Mouse (Mus musculus) thymus, postnatal 36 days (tissue): ENCODE data around the gene Ankrd13a.

Source experiments
- DNase-seq, 2 experiments: peaks; one replicate each; pipeline ENCODE4 v3.0.0; 2022; ENCODE audit warnings: mixed read lengths in 2 of 2

The Ankrd13a gene

DNA sequence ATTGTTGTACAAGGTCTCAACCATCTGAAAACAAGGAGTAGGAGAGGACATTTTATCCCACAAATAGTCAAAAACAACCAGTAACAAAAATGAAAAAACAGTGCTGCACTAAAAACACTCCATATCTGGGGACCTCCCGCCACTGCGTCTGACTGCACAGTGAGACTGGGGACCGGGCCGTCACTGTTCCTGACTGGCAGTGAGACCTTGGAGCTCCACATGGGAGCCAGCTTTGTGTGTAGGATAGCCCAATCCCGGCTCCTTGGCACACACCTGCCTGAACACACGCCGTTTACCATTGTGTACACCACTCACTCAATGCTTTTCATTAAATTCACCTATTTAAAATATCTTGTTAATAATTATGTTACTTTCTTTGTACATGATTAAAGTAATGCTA, 7.3 kb upstream of the Ankrd13a start:
- DNase-seq, result no peak

DNA sequence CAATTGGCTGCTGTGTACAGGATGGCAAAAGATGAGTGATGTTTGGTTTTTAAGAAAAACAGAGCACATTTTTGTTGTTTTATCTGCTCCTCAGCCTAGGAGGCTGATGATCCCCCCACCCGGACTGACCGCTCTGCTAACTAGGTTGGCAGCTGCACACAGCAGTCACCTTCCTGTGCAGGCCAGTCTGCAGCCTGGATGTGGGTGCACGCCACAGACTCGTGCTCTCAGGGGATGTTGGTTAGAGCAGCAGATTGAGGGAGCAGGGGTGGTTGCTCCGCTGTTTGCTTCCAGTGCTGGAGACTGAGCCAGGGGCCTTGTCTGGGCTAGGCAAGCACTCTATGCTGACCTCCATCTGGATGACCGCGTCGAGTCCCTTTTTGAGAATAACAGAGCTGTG, 4.7 kb upstream of the Ankrd13a start:
- peak; percentile 45 to 63 for DNase-seq

DNA sequence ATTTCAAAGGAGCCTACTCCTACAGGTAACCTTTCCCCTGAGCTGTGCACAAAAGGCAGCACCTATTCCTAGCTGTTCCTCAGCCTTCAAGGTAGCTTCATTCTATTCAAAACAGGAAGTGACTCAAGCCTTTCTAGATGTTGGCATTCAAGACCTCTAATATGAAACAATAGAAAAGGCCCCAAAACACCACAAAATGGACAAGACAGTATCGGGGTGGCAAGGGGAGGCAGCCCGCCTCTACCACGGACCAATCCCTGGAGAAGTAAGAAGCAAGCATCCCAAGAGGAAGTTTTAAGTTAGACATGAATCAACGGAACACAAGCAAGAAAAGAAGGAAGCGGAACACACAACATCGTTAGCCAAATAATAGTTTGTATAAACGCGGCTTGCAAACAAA, 2.7 kb upstream of the Ankrd13a start:
- no peak for DNase-seq

DNA sequence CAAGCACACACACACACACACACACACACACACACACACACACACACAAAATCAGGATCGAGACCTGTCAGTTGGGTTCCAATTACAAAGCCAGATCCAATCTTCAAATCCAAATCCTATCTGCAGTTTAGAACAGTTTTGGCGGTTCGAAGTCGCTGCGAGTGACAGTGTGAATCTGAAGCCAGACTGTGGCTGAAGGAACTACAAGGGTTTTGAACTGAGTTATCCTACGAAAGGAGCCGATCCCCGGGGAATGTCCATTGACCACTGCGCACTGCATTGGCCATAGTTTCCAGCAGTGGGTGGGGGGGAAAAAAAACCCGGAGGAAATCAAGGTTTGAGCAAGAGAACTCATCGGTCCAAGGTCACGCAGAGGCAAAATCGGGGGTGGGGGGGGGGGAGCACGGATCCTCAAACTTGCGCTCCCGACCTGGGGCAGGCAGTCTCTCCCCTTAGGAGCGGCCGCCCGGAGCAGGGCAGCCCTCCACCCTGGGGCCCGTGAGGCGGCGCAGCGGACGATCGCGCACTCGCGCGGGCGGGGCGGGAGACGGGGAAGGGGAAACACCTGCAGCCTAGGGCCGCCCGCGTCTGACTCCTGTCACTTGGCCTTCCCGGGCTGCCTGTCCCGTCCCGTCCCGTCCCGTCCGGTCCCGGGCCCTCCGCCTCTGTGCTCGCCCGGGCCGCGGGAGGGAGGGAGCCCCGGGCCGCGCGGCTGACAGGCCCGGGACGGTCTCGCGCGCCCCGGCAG, 1.8 kb upstream of the Ankrd13a start:
- peak; percentile 83 to 89 for DNase-seq

DNA sequence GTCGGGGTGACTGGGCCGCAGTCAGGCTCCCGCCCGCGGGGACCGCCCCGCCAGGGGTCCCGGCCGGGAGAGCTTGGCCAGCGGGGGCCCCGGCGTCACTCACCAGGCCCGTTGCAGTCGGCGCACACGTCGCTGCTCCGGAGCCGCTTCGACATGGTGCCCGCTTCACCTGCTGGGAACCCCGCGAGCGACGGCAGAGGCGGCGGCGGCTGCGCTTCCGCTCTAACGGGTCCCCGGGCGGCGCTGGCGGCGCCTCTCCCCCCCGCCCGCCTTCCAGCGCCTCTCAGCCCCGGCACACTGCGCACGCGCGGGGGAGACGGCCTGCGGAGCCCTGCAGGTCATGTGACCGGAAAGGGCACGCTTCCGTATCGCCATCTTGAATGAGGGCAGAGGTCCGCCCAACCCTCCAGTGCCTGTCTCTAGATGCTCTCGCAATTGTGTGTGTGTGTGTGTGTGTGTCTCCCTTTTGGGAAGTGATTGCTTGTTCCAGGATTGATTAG, 1.2 kb upstream of the Ankrd13a start:
- peak; percentile 97 to 99 for DNase-seq

DNA sequence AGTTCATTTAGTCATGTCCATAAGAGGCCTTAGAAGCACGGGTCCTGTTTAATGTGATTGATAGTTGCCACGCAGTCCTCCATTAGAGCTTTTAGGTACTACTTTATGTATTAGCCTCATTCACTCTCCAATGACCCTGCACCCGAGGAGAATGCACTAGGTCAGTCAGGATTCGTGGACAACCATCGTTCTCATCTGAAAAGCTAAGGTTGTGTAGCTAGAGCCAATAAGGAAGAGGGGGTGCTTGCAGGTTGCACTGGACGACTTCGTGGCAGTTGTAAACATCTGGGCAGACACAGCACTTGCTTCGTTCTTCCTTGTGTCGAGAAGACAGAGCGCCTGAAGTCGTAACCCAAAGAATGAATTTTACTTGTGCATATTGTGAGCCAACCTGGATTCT, 697 bp upstream of the Ankrd13a start:
- DNase-seq, result peak; percentile 51 to 54

DNA sequence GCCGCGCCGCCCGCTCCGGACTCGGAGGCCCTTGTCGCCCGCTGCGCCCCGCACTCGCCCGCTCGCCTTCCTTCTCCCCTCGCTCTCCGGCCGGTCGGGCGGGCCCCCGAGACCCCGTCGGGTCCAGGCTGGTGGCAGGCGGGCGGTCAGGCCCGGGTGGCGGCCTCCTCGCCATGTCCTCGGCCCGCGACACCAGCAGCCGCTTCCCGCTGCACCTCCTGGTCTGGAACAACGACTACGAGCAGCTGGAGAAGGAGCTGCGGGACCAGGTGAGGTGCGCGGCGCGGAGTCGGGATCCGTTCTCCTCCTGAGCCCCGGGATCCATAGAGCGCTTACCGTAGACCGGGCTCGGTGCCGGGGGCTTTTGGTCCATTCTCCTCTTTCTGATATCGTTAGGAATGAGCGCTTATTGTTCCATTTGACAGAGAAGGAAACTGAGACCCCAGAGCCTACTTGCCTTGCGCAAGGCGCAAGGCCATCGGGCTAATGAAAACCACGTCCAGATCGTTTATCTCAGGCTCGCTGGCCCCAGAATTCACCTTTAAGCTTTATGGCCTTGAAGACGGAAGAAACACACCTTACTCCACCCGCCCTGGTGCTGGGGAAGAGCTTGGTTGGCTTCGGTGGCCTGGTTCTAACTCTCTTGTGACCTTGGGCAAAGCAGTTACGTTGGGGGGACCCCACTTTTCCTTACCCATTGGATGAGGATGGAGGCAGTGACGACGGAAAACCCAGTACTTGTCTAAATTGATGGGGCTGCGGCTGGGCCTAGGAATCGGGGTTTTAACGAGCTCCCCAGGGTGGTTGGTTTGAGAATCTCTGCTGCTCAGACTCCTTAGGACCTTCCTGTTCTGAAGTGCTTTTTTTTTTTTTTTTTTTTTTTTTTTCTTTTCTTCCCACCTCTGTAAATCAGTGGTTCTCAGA, 841 bp downstream of the Ankrd13a start, which contains the start of gene Git2:
TSS of gene Git2 (minus strand) at position 462 of the 924 bp plus-strand sequence.
- peak; percentile 24 to 36 for DNase-seq

DNA sequence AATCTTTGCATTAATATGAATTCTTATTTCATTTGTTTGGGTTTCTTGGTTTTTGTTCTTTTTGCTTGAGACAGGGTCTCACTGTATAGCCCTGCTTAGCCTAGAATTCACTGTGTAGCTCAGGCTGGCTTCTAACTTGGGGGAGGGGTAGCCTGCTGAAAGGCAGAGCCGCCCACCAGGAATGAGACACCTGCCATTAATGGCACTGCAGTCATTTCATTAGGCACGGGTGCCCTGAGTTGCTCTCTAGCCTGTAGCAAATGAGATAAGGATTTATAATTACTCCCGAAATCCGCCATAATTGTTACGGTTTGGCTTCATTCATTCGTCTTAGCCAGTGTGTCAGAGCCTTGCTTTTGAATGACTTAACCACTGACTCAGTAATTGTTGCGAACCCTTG, 1.7 kb downstream of the Ankrd13a start:
- DNase-seq, result no peak

DNA sequence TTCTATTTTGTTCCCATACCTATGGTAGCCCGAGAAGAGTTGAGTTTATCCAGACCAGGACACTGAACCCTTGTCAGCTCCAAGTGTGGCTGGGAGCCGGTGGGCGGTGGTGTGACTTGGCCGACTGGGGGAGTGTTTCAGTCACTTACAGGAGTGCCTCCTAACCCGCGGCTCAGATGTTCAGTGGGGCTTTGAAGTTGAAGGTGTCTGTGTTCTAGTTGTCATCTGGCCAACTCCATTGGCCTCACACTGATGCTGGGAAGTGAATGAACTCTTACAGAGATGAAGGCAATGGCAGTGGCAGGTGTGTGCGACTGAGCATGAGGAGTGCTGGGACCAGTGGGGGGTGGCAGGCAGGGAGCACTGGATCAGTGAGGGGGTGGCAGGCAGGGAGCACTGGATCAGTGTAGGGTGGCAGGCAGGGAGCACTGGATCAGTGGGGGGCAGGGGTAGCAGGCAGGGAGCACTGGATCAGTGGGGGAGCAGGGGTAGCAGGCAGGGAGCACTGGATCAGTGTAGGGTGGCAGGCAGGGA, 5.5 kb downstream of the Ankrd13a start:
- peak; percentile 34 to 43 for DNase-seq

DNA sequence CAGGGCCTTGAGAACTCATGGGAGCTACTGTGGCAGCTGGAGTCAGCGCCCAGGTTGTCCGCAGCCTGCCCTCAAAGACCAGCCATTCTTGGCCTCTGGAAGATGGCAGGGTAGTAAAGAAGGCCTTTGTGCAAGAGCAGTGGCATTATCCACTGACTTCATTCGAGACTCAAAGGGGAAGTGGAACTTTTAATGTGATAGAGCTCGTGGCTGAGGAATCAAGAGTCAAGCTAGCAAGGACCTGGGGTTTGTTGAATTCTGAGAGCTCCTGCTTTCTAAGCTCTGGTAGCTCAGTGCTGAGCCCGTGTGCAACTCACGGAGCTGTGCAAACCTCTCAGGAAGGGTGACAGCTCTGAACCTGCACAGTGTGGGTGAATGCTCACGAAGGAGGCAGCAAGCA, 6.4 kb downstream of the Ankrd13a start:
- no peak for DNase-seq

DNA sequence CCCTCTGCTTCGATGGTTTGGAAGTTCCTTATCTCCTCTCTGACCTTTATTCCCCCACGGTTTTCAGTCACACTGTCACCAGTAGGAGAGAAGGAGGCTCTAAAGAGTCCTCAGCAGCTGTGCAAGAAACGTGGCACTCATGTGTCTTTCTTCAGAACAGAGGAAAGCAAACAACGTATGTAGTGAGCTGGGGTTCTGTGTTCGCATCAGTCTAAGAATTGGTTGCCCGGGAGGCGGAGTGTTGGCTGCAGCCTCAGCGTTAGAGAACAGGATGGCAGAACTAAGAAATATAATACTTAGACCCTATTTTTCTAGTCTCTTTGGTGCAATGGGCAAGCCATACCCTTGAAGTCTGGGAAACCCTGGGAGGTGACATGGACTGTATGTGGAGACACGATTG, 8.5 kb downstream of the Ankrd13a start:
- DNase-seq, result peak in 1 of 2 experiments; percentile 25

DNA sequence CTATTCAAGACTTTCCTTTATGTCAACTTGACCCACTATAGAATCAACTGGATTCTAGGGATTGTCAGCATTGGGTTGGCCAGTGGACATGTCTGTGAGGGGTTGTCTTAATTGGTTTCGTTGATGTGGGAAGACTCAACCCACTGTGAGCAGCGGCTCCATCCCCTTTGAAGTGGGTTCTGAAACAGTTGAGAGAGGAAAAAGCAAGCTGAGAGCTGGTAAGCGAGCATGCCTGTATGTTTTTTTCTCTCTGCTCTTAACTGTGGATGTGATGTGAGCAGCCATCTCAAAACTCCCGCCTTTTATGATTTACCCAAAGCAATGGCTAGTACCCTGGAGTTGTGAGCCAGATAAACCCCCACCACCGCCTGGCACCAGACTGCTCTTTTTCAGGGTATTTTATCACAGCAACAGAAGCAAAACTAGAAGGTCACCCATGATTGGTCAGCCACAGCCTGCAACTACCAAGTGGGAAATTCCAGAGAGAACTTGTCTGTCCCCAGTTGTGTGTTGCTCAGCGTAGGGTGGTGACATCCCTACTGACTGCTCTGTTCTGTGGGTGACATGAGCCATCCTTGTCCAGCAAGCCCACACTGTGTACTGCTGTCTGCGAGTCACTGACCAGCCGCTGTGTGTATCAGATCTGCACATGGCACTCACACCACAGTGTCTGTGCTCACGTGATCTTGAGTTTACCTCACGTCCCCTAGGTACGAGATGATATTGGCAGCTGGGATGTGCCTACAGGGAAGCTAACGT, 9.1 kb downstream of the Ankrd13a start:
- DNase-seq, result peak; percentile 52 to 62

DNA sequence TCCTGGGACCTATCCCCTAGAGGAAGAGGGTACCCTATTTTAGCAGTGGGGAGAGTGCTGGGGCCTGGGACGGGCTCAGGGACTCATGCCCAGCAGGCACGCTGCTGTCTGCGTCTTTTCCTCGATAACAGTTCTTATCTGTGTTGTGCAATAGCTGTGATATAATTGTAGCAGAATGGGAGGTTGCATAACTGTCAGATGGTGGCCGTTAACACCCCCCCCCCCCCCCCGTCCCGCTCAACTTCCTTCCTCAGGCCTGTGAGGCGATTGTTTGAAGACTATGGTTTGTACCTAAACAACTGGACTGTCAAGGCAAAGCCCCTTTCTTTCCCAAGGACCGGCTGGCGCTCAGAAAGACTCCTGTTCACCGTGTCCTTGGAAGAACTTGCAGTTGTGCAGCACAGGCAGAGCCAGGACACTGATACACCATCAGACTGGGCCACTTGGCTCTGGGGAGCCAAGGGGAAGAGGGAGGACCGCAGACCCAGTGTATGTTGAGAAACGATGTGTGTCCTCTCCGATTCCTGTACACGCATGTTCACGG, 10.2 kb downstream of the Ankrd13a start:
- no peak for DNase-seq

DNA sequence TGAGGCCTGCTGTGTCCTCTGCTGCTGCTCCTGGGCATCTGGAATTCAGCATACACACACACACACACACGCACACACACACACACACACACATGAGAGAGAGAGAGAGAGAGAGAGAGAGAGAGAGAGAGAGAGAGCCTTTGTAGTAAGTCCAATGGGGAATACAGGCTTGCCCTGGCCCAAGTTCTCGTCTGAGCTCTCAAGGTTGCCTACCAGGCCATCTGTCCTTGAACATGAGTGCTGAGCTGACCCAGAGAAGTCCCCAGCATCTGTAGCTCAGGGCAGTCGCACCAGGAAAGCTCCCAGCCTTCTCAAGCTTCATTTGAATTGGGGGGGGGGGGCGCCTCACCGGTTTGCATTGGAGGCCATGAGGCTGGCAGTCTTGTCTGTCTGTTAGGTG, 10.7 kb downstream of the Ankrd13a start:
- no peak for DNase-seq

DNA sequence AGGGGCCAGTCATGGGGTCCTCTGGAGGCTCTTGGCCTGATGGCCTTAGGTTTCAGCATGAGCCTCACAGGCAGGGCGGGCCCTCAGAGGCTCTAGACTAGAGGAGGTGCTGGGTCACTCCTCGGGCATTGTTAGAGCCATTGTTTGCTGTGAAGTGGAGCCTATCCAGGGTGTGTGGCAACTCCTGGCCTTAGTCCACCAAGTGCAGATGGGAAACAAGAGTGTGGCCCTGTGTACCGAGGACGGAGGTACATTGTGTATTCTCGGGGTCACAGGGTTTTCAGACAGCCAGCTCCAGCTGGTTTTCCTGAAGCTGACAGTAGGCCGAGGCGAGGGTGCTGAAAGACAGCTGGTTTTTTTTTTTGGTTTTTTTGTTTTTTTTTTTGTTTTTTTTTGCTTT, 18.8 kb downstream of the Ankrd13a start:
- no peak for DNase-seq

DNA sequence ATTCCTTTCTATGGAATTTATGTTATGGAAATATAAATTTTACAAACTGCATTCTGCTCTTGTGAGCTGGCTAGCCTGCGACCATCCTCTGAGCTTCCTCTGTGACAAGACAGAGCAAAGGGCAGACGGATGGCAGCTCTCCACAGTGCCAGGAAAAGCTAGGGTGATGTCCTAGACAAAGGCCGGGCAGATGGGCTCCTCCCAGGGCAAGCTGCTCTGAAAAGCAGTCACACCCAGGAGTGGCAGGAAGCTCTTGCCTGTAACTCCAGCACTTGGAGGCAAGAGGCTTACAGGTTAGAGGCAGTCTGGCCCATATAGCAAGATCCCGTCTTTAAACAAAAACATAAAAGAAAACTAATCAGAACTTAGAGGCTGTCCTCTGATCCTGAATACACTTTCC, 20.1 kb downstream of the Ankrd13a start:
- no peak for DNase-seq

DNA sequence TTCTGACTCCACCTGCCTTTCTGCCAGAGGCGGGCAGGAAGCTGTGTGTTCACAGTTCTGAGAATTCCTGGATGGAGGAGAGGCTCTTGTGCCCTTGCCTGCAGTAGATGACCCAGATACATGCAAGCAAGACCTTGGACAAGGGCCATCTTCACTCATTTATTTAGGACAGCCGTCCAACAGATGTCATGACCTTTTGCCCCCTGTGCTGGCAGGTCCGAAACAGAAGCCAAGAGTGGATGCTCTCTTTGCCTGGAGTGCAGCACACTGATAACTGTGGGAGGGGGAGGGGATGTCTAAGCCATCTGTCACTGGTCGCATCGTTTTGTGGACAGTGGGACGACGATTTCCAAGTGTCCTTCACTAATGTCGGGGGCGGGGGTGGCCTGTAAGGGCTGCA, 20.8 kb downstream of the Ankrd13a start:
- DNase-seq, result no peak

DNA sequence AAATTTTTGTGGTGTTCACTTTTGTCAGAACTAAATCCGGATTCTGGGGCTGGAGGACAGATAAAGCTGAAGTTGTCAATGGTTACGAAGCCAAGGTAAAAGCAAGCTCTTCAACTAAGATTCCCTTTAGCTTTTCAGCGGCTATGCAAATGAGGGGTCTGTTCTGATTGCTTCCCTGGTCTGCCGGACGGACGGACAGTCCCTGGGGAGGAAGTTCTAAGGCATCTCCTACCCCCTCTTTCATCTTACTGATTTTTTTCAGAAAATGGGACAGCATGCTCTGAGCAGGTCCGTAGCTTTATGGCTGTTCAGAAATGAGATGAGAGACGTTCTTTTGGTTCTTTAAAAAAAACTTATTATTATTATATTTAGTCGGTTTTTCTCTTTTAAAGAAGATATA, 21.2 kb downstream of the Ankrd13a start:
- DNase-seq, result no peak

DNA sequence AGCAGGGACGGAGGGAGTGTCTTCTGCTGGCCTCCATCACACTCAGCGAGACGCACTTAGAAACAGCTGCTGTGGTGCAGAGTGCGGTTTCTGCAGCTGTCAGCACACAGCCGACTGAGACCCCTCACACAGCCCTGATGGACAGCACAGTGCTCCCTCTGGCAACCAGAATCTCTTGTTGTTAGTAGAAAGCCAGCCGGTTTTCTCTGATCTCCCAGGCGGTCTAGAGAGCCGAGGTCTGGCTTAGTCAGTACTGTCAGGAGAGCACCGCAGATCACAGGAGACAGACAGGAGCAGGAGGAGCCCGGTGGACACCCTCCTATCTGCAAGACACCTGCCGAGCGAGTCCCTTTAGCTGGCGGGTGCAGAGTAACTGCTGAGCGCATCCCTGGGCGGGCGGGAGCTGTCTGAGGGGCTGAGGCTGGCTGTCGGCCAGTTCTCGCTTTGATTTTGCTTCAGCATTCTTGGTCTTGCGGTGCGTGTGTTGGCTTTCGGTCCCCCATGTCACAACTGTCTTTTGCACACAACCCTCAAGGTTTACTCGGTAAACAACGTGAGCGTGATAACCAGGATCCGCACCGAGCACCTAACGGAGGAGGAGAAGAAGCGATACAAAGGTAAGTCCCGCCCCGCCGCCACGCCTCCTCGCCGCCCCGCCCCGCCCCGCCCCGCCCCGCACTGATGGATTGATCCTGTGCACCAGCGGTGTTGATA, 22.0 kb downstream of the Ankrd13a start:
- DNase-seq, result no peak

DNA sequence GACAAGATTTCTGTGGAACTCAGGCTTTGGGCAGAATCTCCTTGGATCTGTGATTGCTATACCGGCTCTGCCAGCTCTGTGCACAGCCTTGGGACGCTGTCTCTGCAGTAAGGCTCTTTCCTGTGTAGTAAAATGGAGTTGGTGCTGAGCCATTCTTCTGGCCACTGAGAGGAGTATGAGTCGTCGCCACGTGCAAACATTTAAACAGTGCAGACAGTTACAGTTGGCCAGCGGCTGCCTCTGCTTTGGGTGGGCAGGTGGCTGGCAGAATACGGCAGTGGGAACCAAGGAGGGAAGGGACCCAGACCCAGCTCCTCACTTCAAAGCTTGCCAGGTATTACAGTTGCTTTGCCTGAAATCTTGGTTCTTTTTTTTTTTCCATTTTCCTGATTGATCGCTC, 22.8 kb downstream of the Ankrd13a start:
- no peak for DNase-seq

DNA sequence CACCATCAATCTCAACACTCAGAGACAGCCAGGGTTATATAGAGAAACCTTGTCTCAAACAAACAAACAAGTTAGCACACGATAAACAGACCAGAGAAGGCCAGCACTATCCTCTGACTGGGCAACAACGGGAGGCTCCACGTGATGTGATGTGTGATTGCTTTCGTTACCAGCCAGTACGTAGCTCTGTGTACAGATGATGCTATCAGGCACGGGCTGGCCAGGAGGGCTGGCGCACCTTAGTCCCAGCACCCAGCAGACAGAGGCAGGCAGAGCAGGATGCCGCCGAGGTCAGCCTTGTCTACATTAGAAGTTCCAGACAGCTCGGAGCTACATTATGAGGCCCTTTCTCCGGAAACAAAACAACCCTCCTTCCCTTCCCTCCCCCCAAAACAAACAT, 25.4 kb downstream of the Ankrd13a start:
- DNase-seq, result no peak

DNA sequence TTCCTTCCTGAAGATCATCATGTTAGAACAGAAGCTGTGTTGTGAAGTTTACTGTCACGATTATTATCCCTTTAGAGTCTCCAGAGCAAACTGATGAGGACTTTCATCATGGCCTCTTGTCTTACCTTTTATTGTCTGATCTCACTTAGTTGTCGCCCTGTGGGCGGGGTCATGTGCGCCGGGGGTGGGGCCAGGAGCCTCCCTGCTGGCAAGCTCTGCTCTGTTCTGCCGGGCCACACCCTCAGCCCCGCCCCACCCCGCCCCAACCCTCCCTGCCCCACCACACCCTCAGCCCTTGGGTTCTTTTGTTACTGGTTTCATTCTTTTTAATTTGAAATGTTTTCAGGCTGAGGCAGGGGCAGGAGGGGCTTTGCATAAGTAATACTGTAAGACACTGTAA, 26.6 kb downstream of the Ankrd13a start:
- peak in 1 of 2 experiments; percentile 46 for DNase-seq
